Mouse (Mus musculus): Measurements from ENCODE around the gene Fbxo24. TPM values are rescaled to one million over a fixed set of nuclear protein-coding genes. Genes with fewer than 3 reads are reported as not detected.
"Not testable (repeated sequence)": the region's sequence is repeated elsewhere in the genome, so short reads cannot be mapped to it uniquely, and the experiment has no call there.

Gene Fbxo24
- polyA plus RNA-seq, 1 experiment = 0.72 TPM

GRCm38 (mm10) chr5:137627991-137628390 lies 811 bp downstream of the Fbxo24 start:
- no peak for TF ChIP-seq TCF12 (IDR thresholded peaks at IDR 0.05; ENCODE audit: insufficient read depth, poor library complexity, severe bottlenecking)
- H3K4me2 ChIP-seq (ENCODE audit: low read depth) = peak overlapping the region; percentile 88
- H3K36me3 ChIP-seq (ENCODE audit: control insufficient read depth, insufficient read depth) = peaks cover 3% of the 10 kb centered on the region

GRCm38 (mm10) chr5:137623937-137624530 lies 4.8 kb downstream of the Fbxo24 start:
- Histone ChIP-seq H3K4me3 (no peak overlapping the region), H3K79me2 (ENCODE audit: control insufficient read depth, insufficient read depth) (no peaks in the 10 kb centered on the region), H3K27me3 (ENCODE audit: control insufficient read depth, insufficient read depth, insufficient read length) (no peaks in the 10 kb centered on the region), H3K36me3 (ENCODE audit: control insufficient read depth, insufficient read depth) (no peaks in the 10 kb centered on the region), H3K4me2 (ENCODE audit: low read depth) (no peak overlapping the region), H3ac (ENCODE audit: control insufficient read depth, insufficient read length) (no peak overlapping the region)
- TF ChIP-seq MYOD1 (IDR thresholded peaks at IDR 0.05; ENCODE audit: control insufficient read depth in 1 of 3, insufficient read length in 2 of 3, low read depth in 2 of 3) (no peak), TCF3 (IDR thresholded peaks at IDR 0.05; ENCODE audit: insufficient read length, low read depth) (no peak), MYOG (IDR thresholded peaks at IDR 0.05; ENCODE audit: control insufficient read depth in 1 of 3, insufficient read depth in 1 of 3, insufficient read length in 2 of 3, low read depth in 2 of 3) (no peak), USF1 (IDR thresholded peaks at IDR 0.05; ENCODE audit: low read depth) (no peak), POLR2A (IDR thresholded peaks at IDR 0.05; ENCODE audit: insufficient read length, low read depth) (no peak), TCF12 (IDR thresholded peaks at IDR 0.05; ENCODE audit: insufficient read depth, poor library complexity, severe bottlenecking) (no peak), E2F4 (IDR thresholded peaks at IDR 0.05; ENCODE audit: insufficient read depth) (no peak), SRF (IDR thresholded peaks at IDR 0.05; ENCODE audit: control insufficient read depth, insufficient read length, low read depth) (no peak), POLR2AphosphoS2 (IDR thresholded peaks at IDR 0.05; ENCODE audit: insufficient read length, low read depth) (no peak), CEBPB (IDR thresholded peaks at IDR 0.05; ENCODE audit: insufficient read depth, poor library complexity, severe bottlenecking) (no peak)

More at GRCm38 (mm10) chr5:137627991-137628390, 811 bp downstream of the Fbxo24 start:
- Histone ChIP-seq H3K27me3 (ENCODE audit: control insufficient read depth, insufficient read depth, insufficient read length) (no peaks in the 10 kb centered on the region), H3K79me2 (ENCODE audit: control insufficient read depth, insufficient read depth) (peaks cover 37% of the 10 kb centered on the region), H3ac (ENCODE audit: control insufficient read depth, insufficient read length) (no peak overlapping the region), H3K4me3 (peak overlapping the region; percentile 82)

- peaks cover 6% of the 10 kb centered on the region for H3K79me2 ChIP-seq (ENCODE audit: control insufficient read depth, insufficient read depth)
- H3ac ChIP-seq (ENCODE audit: control insufficient read depth, insufficient read length) = no peak overlapping the region
- no peak overlapping the region for H3K4me2 ChIP-seq (ENCODE audit: low read depth)
- TF ChIP-seq MAX (IDR thresholded peaks at IDR 0.05; ENCODE audit: low read depth) = no peak
- TF ChIP-seq MYOD1 (IDR thresholded peaks at IDR 0.05; ENCODE audit: control insufficient read depth in 1 of 3, insufficient read length in 2 of 3, low read depth in 2 of 3) = no peak
- no peak for TF ChIP-seq TCF12 (IDR thresholded peaks at IDR 0.05; ENCODE audit: insufficient read depth, poor library complexity, severe bottlenecking)
- TF ChIP-seq POLR2AphosphoS2 (IDR thresholded peaks at IDR 0.05; ENCODE audit: insufficient read length, low read depth) = no peak
- no peak for TF ChIP-seq POLR2A (IDR thresholded peaks at IDR 0.05; ENCODE audit: insufficient read length, low read depth)
- no peak for TF ChIP-seq E2F4 (IDR thresholded peaks at IDR 0.05; ENCODE audit: insufficient read depth)
- TF ChIP-seq MYOG (IDR thresholded peaks at IDR 0.05; ENCODE audit: control insufficient read depth in 1 of 3, insufficient read depth in 1 of 3, insufficient read length in 2 of 3, low read depth in 2 of 3) = no peak
- TF ChIP-seq TCF3 (IDR thresholded peaks at IDR 0.05; ENCODE audit: insufficient read length, low read depth) = no peak
- TF ChIP-seq REST (IDR thresholded peaks at IDR 0.05; ENCODE audit: insufficient read depth, insufficient read length) = no peak
- no peaks in the 10 kb centered on the region for H3K36me3 ChIP-seq (ENCODE audit: control insufficient read depth, insufficient read depth)
- no peaks in the 10 kb centered on the region for H3K27me3 ChIP-seq (ENCODE audit: control insufficient read depth, insufficient read depth, insufficient read length)
- H3K4me3 ChIP-seq = no peak overlapping the region
Observed at GRCm38 (mm10) chr5:137615347-137615746, 13.5 kb downstream of the Fbxo24 start.

DNA sequence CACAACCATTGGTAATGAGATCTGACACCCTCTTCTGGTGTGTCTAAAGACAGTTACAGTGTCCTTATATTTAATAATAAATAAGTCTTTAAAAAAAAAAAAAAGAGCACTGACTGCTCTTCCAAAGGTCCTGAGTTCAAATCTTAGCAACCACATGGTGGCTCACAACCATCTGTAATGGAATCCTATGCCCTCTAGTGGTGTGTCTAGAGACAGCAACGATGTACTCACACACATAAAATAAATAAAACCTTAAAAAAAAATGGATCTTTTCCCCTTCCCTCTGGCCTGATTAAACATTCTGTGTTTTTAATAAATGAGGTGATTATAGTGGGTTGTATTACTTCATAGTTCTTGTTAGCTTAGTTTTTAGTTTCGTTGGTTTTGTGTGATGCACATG lies 13.9 kb downstream of the Fbxo24 start:
- not testable (repeated sequence) for H3K27me3 ChIP-seq (ENCODE audit: control insufficient read depth, insufficient read depth, insufficient read length); H3K4me2 ChIP-seq (ENCODE audit: low read depth); H3K36me3 ChIP-seq (ENCODE audit: control insufficient read depth, insufficient read depth); H3K4me3 ChIP-seq; H3ac ChIP-seq (ENCODE audit: control insufficient read depth, insufficient read length)
- H3K79me2 ChIP-seq (ENCODE audit: control insufficient read depth, insufficient read depth) = peaks cover 10% of the 10 kb centered on the region

- peaks cover 23% of the 10 kb centered on the region for H3K79me2 ChIP-seq (ENCODE audit: control insufficient read depth, insufficient read depth)
- no peak within 1 kb of the TSS for H3ac ChIP-seq (ENCODE audit: control insufficient read depth, insufficient read length)
- H3K4me2 ChIP-seq (ENCODE audit: low read depth) = peak within 1 kb of the TSS; percentile 88
- no peaks in the 10 kb centered on the region for H3K27me3 ChIP-seq (ENCODE audit: control insufficient read depth, insufficient read depth, insufficient read length)
- H3K36me3 ChIP-seq (ENCODE audit: control insufficient read depth, insufficient read depth) = no peaks in the 10 kb centered on the region
- TF ChIP-seq POLR2A (IDR thresholded peaks at IDR 0.05; ENCODE audit: insufficient read length, low read depth) (peak; percentile 64), MYOD1 (IDR thresholded peaks at IDR 0.05; ENCODE audit: control insufficient read depth in 1 of 3, insufficient read length in 2 of 3, low read depth in 2 of 3) (peak in 1 of 3 experiments; percentile 19), POLR2AphosphoS2 (IDR thresholded peaks at IDR 0.05; ENCODE audit: insufficient read length, low read depth) (peak; percentile 75), SRF (IDR thresholded peaks at IDR 0.05; ENCODE audit: control insufficient read depth, insufficient read length, low read depth) (no peak), MYOG (IDR thresholded peaks at IDR 0.05; ENCODE audit: control insufficient read depth in 1 of 3, insufficient read depth in 1 of 3, insufficient read length in 2 of 3, low read depth in 2 of 3) (peak in 1 of 3 experiments; percentile 45)
- peak within 1 kb of the TSS; percentile 1 for H3K4me3 ChIP-seq
Observed at GRCm38 (mm10) chr5:137613550-137613949, 15.3 kb downstream of the Fbxo24 start, which contains the start of gene Pcolce. Gene Pcolce (minus strand): TSS chr5:137613784.
